Mouse (Mus musculus) E14TG2a.4 (cell line): Measurements from ENCODE around the gene Lenep.

Source experiments
- CTCF ChIP-seq: conservative IDR thresholded peaks from 2 replicates; pipeline ENCODE4 v1.5.1; 2014; ENCODE audit warnings: low read length
- POU5F1 ChIP-seq: IDR thresholded peaks from 2 replicates; pipeline ENCODE4 v1.6.1; 2014; ENCODE audit warnings: low read length, borderline replicate concordance

DNA sequence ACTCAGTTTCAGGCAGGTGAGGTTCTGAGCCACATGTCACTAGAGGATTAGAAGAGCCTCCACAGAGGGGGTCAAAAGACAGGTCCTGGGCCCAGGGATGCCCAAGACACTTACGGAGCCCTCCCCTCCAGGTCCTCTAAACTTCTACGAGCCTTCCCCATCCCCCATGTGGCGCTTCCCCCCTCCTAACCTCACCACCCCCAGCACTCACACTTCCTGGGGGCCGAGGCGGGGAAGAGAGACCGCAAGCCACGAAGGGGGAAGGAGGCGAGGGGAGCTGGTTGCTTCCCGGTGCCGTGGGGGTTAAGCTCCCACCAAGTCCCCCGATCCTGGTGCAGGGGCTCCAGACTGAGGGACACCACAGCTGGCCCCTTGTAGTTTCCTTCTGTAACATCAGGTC, 17.1 kb downstream of the Lenep start:
- TF ChIP-seq CTCF (no peak), POU5F1 (no peak)
